Mouse (Mus musculus) kidney, adult 8-10 months (tissue): ENCODE results near the gene Vmn1r42.
A peak's percentile ranks its signal among the peaks of the same experiment; 100 is the strongest.
"Not testable (repeated sequence)": the region's sequence is repeated elsewhere in the genome, so short reads cannot be mapped to it uniquely, and the experiment has no call there.

Experiments used
- DNase-seq, 2 experiments: peaks; one replicate each; pipeline ENCODE4 v3.0.0; 2022

The Vmn1r42 gene

GRCm38 (mm10) chr6:89876313-89876712 is at the start of gene Vmn1r42, which contains the start of gene Vmn1r43:
TSS of gene Vmn1r42 (minus strand) at chr6:89876413.
TSS of gene Vmn1r43 (minus strand) at chr6:89876413.
- not testable (repeated sequence) for DNase-seq

DNA sequence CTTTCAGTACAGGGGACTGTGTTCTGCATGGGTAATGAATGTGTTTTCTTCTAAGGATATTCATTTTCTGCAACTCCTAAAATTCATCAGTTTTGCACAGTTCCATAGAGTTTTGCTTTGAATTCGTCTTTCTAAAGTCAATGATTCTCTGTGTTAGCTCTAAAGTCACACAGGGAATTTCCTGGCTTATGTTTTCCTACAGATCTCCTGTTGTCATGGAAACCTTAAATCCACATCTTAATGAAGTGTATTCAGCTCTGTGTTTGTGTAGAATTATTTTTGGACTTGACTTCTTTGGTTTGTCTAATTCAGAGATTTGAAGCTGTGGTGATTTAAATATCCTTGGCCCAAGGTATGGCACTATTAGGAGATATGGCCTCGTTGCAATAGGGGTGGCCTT is 7.6 kb upstream of the Vmn1r42 start:
- no peak for DNase-seq

- DNase-seq, result no peak
Observed at GRCm38 (mm10) chr6:89883360-89883759, 7.1 kb upstream of the Vmn1r42 start, which contains the start of gene Vmn1r44. TSS of gene Vmn1r44 (plus strand) at chr6:89883660.

- DNase-seq, result no peak
Observed at GRCm38 (mm10) chr6:89880867-89881266, 4.7 kb upstream of the Vmn1r42 start.

DNA sequence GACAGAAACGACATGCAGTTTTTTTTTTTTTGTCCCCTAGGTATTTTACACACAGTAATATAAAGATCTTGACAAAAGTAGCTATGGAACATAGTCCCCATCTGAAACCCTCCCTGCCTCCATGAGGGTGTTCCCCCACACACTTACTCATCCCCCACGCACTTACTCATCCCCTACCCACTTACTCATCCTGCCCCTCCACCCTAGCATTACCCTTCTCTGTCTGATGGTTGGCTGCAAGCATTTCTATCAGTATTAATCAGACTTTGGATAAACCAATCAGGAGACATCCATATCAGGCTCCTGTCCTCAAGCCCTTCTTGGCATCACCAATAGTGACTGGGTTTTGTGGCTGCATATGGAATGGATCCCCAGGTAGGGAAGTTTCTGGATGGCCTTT is 750 bp upstream of the Vmn1r42 start:
- DNase-seq, result no peak

DNA sequence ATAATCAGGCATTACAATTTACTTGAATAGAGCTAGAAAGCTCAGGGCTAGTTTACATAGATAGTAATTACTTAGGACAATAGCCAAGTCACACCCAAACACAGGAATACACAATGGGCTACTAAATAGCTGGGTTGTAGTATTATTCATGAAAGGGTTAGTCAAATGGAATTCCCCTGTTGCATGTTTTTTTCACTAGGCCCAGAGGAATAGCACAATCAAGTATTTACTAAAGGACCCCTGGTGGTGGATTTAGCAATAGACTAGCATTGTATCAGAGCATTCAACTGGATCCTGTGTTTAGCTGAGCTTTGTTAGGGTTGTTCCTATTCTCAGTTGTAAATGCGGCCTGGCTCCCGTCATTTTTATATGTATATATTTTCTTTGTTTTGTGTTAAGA is 8.2 kb downstream of the Vmn1r42 start:
- DNase-seq, result no peak

- DNase-seq, result no peak
Observed at GRCm38 (mm10) chr6:89867276-89867675, 8.9 kb downstream of the Vmn1r42 start.

GRCm38 (mm10) chr6:89863792-89864191 is 12.4 kb downstream of the Vmn1r42 start:
- DNase-seq, result no peak

DNA sequence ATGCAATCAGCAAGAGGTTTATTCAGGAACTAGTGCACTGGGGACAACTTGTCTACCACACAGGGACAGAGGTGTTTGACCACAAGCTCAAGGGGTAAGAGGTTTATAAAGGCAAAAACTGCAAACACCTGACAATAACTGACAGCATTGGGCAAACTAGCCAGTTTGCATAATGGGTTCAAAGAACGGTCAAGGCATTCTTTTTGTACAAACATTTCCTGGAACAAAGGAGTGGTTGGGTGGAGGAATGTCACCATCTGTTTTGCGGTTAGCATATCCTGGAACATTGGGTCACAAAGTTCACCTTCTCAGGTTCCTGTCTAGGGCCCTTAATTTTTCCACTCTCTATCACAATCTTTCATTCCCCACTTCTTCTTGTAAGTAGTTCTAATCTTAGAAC is 16.4 kb downstream of the Vmn1r42 start:
- peak; percentile 11 to 19 for DNase-seq

DNA sequence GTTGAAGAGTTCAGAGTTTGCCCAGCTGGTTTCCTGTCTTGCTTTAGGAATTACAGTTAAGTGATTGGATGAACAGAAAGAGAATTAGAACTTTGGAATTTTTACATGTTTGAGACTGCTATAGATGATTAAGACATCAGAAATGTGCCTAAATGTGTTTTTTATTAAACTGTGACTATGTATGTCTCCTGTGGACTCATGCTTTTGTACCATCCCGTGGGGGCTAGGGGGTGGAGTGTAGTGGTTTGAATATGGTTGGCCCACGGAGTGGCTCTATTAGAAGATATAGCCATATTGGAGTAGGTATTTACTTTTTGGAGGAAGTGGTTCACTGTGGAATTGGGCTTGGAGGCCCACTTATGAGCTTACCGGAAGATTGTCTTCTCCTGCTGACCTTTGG is 18.7 kb downstream of the Vmn1r42 start:
- no peak for DNase-seq
